Mouse (Mus musculus) left cerebral cortex, adult 18-20 months (tissue): ENCODE data around the gene Osbp. TPM values are rescaled to one million over a fixed set of nuclear protein-coding genes. Genes with fewer than 3 reads are reported as not detected.
"Not testable (repeated sequence)": the region's sequence is repeated elsewhere in the genome, so short reads cannot be mapped to it uniquely, and the experiment has no call there.

Experiments
- DNase-seq, 2 experiments: peaks; one replicate each; pipeline ENCODE4 v3.0.0; 2021 to 2022; ENCODE audit warnings: low spot score in 2 of 2, mixed read lengths in 1 of 2
- total RNA-seq, 2 experiments: library from RNA; stranded (reverse); gene quantifications; 2 replicates each; pipeline ENCODE4 v1.2.3; 2021

Osbp gene
- total RNA-seq, 2 experiments from 2014 or later, result 55.9 to 58.2 TPM

DNA sequence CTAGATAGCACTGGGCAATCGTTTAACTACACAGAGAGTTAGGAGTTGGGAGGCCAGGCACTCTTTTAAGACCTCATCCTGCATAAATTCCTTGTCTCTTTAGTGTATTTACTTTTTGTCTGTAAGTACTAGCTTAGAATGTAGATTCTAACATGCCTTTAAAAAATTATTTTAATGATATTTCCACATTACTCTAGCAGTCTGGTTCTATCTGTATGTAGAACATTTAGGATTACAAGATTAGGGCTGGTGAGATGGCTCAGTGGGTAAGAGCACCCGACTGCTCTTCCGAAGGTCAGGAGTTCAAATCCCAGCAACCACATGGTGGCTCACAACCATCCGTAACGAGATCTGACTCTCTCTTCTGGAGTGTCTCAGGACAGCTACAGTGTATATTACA lies 18.9 kb downstream of the Osbp start:
- DNase-seq, result not testable (repeated sequence)

GRCm38 (mm10) chr19:11987841-11988240 lies 22.1 kb downstream of the Osbp start:
- no peak for DNase-seq

DNA sequence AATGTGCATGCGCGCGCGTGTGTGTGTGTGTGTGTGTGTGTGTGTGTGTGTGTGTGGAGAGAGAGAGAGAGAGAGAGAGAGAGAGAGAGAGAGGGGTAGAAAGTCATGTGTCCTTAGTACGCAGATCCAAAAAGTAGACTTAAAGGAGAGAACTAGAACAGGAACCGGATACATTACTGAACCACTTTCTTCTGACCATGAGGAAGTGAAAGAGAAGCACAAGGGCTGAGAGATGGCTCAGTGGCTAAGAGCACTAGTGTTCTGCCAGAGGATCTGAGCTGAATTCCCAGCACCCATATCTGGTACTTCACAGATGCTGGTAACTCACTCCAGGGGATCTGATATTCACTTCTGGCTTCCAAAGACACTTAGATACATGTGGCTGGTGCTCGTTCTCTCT lies 23.6 kb downstream of the Osbp start:
- DNase-seq, result no peak

DNA sequence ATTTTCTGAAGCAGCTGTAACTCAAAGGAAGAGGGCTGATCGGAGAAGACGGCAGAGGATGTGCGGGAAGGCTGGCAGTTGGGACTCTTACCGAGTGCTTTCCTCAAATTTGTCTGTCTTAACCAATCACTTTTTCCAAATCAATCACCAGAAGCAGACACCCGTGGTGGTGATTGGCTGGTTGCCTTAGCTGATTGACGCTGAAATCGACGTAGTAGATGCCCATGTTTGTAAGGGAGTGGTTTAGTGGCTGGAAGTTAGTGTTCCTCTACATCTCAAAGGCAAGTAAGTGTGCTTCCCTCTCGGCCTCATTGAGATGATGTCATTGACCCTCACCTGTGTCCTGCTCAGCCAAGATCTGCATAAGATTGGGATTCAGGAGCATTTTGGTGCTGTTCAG lies 26.3 kb downstream of the Osbp start:
- DNase-seq, result no peak

DNA sequence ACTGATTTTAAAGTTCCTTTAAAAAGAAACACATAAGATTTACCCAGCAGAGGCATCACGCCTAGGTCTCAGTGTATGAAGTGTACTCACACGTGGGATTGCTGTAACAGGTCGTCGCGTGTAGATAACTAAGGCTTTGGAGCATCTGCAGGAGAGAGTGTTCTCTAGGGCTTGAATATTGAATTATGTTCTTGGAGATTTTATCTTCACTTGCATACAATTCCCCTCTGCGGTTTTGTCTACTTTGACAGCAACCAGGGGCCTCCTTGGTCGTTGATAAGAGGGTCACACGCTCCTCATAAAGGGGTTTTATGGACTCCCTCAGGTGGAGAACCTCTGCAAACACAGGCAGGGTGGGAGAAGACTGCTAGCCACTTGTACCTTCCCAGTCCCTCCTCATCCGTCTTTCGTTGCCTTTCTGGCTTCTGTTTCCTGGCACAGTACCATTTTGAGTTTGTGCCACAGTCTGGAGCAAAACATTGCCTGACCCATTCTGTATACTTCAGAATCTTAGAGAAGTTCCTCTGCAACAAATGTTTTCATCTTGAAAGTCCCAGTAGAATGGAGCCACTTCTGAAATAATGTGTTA lies 26.8 kb downstream of the Osbp start:
- DNase-seq, result no peak

GRCm38 (mm10) chr19:11994703-11995431 lies 29.1 kb downstream of the Osbp start:
- no peak for DNase-seq

DNA sequence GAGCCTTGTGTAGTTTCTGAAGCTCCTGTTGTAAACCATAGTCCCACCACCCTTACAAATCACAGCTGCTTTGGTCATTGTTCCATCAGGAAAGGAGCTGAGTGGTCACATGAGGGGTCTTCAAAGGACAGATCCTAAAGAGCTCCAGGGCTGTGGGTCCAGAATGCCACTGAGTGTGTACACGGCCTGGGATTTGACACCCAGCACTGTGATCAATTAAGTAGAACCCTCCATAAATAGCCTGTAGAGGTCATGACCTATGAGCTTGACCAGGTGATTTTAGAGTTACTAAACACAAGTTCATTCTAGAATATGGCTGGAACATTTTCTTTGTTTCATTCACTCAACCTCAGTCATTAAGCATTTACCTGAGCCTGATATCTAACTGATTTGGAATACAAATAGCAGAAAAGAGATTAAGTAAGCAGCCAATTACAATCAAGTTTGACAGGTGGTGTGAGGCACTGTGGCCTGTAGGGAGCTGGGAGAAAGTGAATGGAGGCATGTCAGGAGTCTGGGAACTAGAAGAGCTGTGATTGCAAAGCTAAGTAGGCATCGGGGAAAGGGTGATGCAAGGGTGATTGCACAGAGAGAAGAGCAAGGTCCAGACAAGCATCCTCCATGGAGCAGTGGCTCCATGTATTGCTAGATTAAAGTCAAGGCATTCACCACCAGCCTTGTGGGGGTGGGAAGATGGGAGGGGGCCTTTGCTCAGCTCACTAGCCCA lies 30.1 kb downstream of the Osbp start:
- no peak for DNase-seq

DNA sequence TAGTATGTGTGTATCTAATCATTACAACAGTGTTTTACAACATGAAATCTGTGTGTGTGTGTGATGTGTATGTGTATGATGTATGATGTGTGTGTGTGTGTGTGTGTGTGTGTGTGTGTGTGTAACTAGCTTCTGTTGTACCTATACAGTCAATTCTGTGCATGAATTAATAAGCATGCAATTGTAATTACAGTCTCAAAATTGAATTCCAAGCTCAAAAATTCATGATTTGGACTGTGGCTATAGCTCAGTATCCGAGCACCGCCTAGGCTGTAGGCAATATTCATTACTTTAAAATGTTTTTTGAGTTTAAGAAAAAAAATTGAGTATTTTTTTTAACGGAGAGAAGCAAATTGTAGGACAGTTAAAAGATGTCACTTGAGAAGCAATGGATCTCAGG lies 35.9 kb downstream of the Osbp start:
- no peak for DNase-seq

GRCm38 (mm10) chr19:12002125-12002524 lies 36.4 kb downstream of the Osbp start:
- DNase-seq, result peak; percentile 60 to 62

GRCm38 (mm10) chr19:12002791-12003190 lies 37.0 kb downstream of the Osbp start:
- no peak for DNase-seq

GRCm38 (mm10) chr19:12003568-12003967 lies 37.8 kb downstream of the Osbp start:
- DNase-seq, result no peak

DNA sequence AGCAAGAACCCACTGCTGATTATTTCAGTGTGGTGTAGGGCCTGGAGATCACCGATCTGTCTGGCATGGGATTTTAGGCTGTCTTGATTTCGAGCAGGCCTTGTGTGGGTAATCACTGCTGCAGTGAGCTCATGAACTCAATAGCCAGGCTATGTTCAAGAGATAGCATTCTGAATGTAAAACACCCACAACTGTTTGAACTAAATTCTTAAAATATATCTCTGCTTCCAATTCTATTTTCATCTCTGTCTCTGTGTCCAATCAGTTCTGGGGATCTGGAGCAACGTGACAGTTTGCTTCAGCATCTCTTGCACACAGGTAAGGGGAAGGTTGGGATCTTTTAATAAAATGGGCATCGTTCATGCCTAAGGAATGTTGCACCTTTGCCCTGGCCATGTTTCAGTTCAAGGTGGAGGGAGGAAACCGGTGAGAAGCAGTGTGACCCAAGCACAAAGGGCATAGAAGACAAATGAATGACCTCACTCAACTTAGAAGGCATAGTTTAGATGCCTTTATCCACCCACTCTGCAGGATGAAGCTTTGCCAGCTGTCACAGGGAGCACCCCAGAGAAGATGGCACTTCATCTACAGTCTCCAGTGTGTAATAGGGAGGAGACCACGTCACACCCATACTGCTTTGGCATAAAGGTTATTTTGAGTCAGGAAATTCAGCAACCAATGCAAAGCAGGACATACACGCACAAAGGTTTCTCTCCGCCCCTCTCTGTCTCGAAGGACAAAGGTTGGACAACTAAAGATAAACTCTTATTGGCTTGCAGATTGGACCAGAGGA lies 38.7 kb downstream of the Osbp start:
- no peak for DNase-seq

- peak; percentile 90 to 91 for DNase-seq
Observed at GRCm38 (mm10) chr19:12005376-12006360, 39.9 kb downstream of the Osbp start.

GRCm38 (mm10) chr19:12006361-12006947 lies 40.7 kb downstream of the Osbp start:
- peak in 1 of 2 experiments; percentile 28 for DNase-seq

- peak; percentile 33 to 37 for DNase-seq
Observed at GRCm38 (mm10) chr19:12007105-12007931, 41.6 kb downstream of the Osbp start.

DNA sequence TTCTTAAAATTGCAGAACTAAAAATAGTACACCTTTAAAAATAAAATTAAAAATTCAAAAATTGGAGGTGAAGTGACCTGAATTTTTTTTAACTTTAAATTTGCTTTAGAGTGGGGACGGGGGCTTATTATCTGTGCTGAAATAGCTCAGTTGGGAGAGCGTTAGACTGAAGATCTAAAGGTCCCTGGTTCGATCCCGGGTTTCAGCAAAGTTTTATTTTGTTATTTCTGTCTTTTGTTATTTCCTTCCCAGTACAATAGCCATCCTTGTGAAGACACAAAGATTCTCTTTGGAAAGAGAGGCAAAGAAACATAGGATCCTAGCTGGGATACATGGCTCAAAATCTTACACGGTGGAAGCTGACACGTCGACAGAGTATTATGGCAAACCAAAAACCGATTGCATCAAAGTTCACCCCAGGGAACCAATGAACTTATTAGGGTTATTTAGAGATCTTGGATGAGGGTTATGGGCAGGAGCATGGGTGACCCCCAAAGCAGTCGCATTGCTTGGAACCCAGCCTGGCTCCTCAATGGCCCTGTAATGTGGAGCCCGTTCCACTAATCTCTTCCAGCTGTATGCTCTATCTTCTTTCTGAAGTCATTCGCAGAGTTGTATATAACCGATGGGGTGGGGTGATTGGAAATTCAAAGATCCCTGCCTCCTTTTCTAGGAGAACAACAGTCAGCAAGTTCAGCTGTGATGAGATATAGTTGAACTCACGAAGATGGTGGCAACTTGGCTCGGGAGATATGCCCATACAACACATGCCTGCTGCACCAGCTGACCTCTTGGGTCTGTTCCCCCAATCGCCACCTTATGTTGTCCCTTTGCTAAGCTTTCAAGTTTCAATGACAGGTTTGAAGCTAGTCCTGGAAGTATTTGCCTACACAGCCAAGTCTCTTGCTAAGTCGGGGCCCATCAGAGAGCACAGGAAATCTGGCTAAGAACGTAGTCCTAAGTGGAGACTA lies 43.0 kb downstream of the Osbp start:
- no peak for DNase-seq

GRCm38 (mm10) chr19:12009501-12010280 lies 44.0 kb downstream of the Osbp start:
- peak; percentile 77 to 79 for DNase-seq
